Mouse (Mus musculus) cerebellum, postnatal 25 days (tissue): ENCODE results near the gene Plppr2.

Source experiments
- DNase-seq, 2 experiments: peaks; one replicate each; pipeline ENCODE4 v3.0.0; 2021; ENCODE audit warnings: mixed read lengths in 2 of 2

The Plppr2 gene

GRCm38 (mm10) chr9:21932445-21933137, 4.2 kb upstream of the Plppr2 start:
- DNase-seq = no peak

DNA sequence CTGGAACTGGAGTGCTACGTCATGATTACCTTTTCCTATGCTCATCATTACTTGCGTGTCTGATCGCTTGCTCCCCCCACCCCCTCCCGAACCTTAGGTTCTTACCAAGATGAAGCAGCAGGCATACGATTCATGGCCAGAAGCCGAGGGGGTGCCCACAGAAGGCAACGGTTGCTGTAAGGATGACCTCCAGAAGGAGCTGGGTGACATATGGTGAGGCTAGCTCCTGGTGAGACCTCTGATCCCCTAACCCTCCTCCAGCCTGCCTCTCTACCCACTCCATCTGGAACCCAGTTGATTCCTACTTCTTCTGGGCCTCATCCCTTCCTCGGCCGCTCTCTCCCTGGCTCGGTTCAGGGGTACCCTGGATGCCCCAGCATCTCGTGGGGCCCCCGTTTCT, 2.8 kb upstream of the Plppr2 start:
- peak in 1 of 2 experiments; percentile 54 for DNase-seq

DNA sequence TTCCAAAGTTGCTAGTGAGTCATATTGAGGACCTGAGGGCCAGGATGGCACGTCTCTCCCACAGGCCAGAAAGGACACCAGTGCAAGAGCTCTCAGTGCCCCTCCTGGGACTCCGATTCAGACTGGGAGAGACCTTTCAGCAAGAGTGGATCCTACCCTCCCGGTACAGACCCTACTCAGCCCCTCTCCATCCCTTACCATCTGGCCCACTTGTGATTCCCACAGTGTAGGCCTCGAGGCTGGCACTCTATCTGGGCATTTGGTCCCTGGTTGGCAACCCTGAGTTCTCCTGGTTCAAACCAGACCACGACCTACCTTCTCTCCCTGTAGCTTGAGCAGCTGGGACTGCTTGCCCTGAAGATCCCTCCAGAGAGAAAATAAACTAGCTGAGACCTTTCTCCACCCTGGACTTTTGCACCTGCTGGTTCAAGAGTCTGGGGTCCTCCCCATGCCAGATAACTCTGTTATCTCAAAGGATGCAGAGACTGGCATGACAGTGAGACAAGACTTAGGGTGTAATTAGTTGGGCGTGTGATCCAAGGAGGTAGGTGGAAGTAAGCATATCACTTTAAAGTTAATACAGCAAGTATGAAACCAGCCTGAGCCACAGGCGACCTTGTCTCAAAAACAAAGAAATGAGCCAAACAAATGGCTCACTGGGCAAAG, 1.2 kb upstream of the Plppr2 start:
- no peak for DNase-seq

GRCm38 (mm10) chr9:21937711-21938175, 910 bp downstream of the Plppr2 start:
- no peak for DNase-seq

DNA sequence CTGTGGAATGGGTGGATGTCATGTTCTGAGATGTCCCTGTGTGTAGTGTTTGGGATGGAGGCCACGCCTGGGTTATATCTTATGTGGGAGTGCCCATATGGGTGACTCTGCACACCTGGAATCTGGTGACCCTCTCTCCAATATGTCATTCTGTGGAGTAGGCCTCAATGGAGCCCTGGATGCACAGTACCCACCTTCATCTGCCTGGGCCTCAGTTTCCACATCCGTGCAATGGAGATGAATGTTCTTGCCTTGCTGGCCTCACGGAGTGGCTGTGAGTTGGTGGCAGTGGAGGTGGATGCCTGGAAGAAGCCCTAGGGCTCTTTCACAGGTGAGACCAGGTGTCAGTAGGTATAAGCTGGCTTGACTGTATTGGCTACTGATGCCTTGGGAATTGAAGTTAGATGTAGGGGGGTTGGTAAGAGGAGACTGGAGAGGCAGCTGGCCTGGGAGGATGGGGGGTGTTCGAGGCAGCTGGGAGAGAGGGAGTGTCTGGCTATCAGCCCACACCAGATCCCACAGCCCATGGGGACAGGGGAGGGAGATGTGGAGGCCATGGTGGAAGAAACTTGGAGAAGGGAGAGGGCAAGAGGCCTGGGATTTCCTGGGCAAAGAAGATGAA, 1.5 kb downstream of the Plppr2 start:
- DNase-seq = no peak

GRCm38 (mm10) chr9:21943046-21943445, 6.2 kb downstream of the Plppr2 start:
- no peak for DNase-seq

DNA sequence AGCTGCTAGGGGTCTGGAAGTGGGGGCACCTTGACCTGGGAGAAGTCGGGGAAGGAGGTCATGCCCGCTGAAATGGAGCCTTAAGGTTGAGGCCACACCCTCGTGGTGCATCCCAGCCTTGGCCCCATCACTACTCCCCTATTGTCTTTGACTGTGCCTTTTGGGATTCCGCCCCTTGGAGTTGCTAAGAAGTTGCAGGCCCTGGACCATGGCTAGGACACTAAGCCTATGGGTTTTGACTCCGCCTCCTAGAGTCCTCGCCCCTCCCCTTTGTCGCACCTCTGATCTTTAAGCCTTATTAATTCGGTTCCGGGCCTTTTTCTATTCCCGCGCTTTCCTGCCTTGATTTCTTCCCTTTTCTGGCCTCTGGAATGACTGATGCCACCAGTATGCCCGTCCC, 6.8 kb downstream of the Plppr2 start:
- no peak for DNase-seq

DNA sequence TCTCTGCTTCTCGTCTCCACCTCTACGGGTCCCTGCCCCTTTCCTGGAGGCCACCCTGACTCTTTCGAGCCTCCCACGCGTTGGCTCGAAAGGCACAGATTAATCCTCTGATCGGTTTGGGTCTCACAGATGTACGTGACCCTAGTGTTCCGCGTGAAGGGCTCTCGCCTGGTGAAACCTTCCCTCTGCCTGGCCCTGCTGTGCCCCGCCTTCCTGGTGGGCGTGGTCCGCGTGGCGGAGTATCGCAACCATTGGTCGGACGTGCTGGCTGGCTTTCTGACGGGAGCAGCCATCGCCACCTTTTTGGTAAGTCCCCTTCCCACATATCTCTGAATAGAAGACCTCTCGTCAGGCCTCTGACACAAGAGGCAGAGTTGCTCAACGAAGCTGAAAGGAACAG, 7.4 kb downstream of the Plppr2 start:
- DNase-seq = peak in 1 of 2 experiments; percentile 51

DNA sequence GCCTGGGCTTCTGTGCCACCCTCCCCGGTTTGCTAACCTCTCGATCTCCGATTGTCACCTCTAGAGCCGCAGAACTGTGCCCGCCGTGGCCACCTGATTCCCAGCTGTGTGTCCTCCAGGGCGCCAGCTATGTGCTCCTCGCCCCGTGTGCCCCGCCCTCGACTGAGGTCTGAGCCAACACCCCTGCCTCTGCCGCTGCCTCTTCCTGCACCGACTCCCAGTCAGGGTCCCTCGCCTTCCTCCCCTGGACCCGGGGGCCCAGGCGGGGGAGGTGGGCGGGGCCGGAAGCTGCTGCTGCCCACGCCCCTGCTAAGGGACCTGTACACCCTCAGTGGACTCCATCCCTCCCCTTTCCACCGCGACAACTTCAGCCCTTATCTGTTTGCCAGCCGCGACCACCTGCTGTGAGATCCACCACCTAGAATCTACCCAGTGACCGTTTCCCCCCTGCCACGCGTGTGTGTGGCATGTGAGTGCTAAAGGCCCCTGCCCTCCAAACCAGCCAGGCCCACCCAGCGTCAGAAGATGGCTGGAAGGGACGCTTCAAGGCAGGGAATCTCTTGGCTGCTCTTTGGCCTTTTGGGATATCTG, 10.8 kb downstream of the Plppr2 start:
- DNase-seq = no peak

GRCm38 (mm10) chr9:21948146-21948545, 11.3 kb downstream of the Plppr2 start:
- no peak for DNase-seq

GRCm38 (mm10) chr9:21948790-21949189, 12.0 kb downstream of the Plppr2 start:
- DNase-seq = no peak

- DNase-seq = no peak
Measured at GRCm38 (mm10) chr9:21950322-21950721, 13.5 kb downstream of the Plppr2 start.

GRCm38 (mm10) chr9:21951977-21952376, 15.1 kb downstream of the Plppr2 start:
- DNase-seq = peak in 1 of 2 experiments; percentile 50

GRCm38 (mm10) chr9:21953600-21953999, 16.8 kb downstream of the Plppr2 start:
- no peak for DNase-seq

- no peak for DNase-seq
Measured at GRCm38 (mm10) chr9:21954635-21955034, 17.8 kb downstream of the Plppr2 start.

DNA sequence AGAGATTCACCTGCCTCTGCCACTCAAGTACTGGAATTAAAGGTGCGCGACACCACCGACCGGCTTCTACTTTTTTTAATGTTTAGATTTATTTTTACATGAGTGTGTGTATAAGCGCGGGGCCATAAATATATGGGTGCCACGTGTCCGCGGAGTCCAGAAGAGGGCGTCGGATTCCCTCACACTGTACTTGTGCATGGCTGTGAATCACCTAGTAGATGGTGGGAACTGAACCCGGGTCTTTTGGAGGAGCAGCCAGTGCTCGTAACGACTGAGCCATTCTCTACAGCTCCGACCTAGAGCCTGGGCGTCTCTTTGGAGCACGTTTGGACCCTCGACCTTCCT, 18.4 kb downstream of the Plppr2 start:
- peak in 1 of 2 experiments; percentile 80 for DNase-seq

- DNase-seq = peak; percentile 98 to 100
Measured at GRCm38 (mm10) chr9:21955570-21956281, 18.9 kb downstream of the Plppr2 start, which contains the start of gene Swsap1. Swsap1 (plus strand) TSS chr9:21955755.

- no peak for DNase-seq
Measured at GRCm38 (mm10) chr9:21958372-21958771, 21.5 kb downstream of the Plppr2 start.

- no peak for DNase-seq
Measured at GRCm38 (mm10) chr9:21959244-21959643, 22.4 kb downstream of the Plppr2 start.

DNA sequence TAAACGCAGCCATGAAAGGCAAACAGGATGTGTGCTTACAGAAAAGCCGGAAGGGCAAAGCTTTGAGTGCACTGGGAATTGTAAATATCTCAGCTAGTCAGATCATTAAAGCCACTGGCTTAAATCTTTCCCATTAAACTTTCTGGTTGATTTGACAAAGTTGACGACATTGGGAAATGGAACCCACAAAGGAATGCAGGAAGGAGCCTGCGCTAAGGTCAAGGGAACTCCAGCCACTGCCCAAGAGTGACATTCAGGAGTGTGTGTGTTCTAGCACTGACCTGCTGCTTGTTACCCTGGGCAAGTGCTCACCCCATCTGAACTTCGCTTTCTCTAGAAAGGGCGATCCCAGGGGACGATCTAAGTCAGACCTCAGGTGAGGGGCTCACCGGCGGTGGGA, 23.3 kb downstream of the Plppr2 start:
- no peak for DNase-seq

DNA sequence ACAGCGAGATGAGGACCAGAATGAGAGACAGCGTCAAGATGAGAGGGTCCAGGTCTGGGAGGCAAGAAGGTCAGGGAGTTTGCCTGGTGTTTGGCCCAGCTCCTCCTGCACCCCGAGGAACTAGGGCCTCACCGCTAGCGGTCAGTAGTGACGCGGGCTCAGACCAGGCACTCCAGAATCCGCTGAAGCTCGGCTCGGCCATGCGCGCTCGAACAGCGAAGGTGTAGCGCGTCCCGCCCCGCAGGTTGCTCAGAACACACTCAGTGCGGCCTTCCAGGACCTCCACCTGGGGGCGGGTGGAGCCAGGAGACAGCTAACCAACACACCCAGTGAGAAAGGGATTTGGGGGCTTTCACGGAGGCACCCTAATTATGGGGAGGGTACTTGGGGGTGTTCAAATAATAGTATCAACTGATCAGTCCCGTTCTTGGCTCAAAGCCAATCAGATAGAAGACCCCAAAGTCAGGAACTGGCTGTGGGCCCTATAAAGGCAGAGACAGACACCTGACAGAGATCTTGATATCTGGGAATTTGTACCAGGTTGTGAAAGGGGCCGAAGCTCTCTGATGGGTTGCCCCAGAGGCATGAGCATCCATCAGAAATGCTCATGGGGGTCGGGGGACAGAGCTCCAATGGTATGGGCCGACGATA, 23.9 kb downstream of the Plppr2 start:
- peak; percentile 46 to 62 for DNase-seq

DNA sequence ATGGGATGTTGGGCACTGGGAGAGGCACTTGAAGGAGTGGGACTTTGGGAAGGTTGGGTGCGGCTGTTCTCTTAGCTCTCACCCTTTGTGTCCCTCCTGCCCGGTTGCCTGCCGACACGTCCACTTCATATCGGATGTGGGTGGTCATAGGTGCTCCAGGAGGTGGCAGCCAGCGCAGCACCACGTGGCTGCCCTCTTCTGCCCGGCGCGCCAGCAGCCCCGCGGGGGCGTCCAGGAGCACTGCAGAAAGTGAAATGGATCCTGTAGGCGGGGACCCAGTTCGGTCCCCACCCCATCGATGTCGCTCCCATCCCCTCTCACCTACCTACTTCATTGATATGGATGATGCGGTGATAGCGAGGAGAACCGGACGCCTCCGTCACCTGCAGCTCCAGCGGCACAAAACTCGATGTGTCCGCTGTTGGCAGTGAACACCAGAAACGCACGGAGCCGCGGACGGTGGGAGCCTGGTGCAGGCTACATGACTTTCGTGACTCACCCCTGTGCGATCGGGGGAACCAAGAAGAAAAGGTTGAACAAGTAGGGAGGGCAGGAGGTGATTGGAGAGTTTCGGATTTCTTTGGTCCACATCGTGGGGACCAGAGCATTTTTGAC, 24.6 kb downstream of the Plppr2 start:
- peak in 1 of 2 experiments; percentile 45 for DNase-seq
